Mouse (Mus musculus): ENCODE data around the gene Heg1. TPM values are rescaled to one million over a fixed set of nuclear protein-coding genes. Genes with fewer than 3 reads are reported as not detected.

Gene Heg1
- polyA plus RNA-seq, 1 experiment from 2014 or later: 9.4 TPM

- 66% methylated on average over 13 of the region's 13 CpGs for WGBS
- no peaks in the 10 kb centered on the region; the same call in none of the 2 replicates for H3K4me1 ChIP-seq (ENCODE audit: control insufficient read depth, insufficient read depth, low read length)
- no peaks in the 10 kb centered on the region for H3K9me3 ChIP-seq (replicated peaks; ENCODE audit: control insufficient read depth, low read length, poor library complexity, severe bottlenecking)
- H3K27ac ChIP-seq (ENCODE audit: low read length): peak overlapping the region; percentile 25
- no peaks in the 10 kb centered on the region for H3K36me3 ChIP-seq (ENCODE audit: control insufficient read depth, insufficient read depth, low read length)
- no peaks in the 10 kb centered on the region for H3K27me3 ChIP-seq (ENCODE audit: control insufficient read depth, insufficient read depth, low read depth, low read length)
- no peak overlapping the region for H3K4me2 ChIP-seq (ENCODE audit: low read length)
- peak; percentile 69; the same call in 1 of the 2 replicates for ATAC-seq
- no peak overlapping the region for H3K4me3 ChIP-seq (ENCODE audit: low read depth, low read length)
- no peak overlapping the region for H3K9ac ChIP-seq (ENCODE audit: low read depth, low read length)
These were observed 12.8 kb downstream of the Heg1 start for GRCm38 (mm10) chr16:33696811-33697575.

DNA sequence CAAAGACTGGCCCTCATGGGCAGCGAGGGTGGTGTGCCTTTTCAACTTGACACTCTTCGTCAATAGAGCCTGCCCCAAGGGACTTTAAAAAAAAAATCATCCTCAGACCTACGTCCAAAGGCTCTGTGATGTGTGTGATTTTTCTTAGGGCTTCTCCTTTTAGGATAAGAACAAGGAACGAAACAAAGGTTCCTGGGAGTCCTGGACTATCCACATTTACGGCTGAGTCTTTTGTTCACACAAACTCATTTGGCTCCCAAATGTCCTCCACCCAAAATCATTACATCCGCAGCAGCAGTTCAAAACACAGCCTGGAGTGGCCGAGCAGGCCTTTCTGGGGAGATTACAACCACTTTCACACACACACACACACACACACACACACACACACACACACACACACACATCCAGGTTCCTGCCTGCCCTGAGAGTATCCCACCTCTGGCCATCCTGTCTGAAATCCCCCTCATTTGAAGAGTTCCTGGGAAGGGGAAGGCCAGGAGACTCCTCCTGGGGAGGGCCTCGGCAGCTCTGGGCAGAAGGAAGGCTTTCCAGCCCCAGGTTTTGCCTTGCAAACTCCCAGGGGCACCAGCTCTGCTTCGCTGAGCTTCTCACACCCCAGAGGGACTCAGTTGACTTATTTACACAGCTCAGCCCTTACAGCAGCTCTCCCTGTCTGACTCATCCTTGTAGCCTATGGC is 13.6 kb downstream of the Heg1 start:
- WGBS: 20% methylated on average over 9 of the region's 9 CpGs
- no peaks in the 10 kb centered on the region for H3K9me3 ChIP-seq (replicated peaks; ENCODE audit: control insufficient read depth, low read length, poor library complexity, severe bottlenecking)
- ATAC-seq: no peak
- H3K27ac ChIP-seq (ENCODE audit: low read length): peak overlapping the region; percentile 25
- no peaks in the 10 kb centered on the region for H3K36me3 ChIP-seq (ENCODE audit: control insufficient read depth, insufficient read depth, low read length)
- no peak overlapping the region for H3K9ac ChIP-seq (ENCODE audit: low read depth, low read length)
- no peak overlapping the region for H3K4me2 ChIP-seq (ENCODE audit: low read length)
- no peaks in the 10 kb centered on the region for H3K27me3 ChIP-seq (ENCODE audit: control insufficient read depth, insufficient read depth, low read depth, low read length)
- H3K4me3 ChIP-seq (ENCODE audit: low read depth, low read length): no peak overlapping the region
- no peaks in the 10 kb centered on the region; the same call in none of the 2 replicates for H3K4me1 ChIP-seq (ENCODE audit: control insufficient read depth, insufficient read depth, low read length)

DNA sequence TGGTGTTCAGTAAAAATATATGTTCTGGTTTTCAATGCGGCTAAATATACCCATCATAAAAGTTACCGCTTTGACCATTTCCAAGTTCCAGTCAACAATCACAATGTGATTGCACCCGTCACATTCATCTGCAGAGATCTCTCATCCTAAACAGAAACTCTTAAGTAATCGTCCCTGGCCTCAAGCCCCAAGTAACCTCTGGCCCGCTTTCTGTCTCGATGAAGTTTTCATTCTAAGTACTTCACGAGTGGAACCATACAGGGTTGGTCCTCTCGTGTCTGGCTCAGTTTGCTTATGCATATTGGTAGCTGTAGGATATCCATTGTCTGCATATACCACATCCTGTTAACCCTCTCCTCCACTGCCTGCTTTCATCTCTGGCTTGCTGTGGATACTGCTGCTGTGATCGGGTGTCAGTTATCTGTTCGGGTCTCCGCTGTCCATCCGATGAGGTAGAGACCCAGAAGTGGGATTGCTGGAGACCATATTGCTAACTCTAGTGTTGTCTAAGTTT is 14.2 kb downstream of the Heg1 start:
- no peak overlapping the region for H3K9ac ChIP-seq (ENCODE audit: low read depth, low read length)
- ATAC-seq: no peak
- no peak overlapping the region for H3K4me2 ChIP-seq (ENCODE audit: low read length)
- no peak overlapping the region for H3K4me3 ChIP-seq (ENCODE audit: low read depth, low read length)
- H3K27me3 ChIP-seq (ENCODE audit: control insufficient read depth, insufficient read depth, low read depth, low read length): no peaks in the 10 kb centered on the region
- WGBS: 71% methylated on average over 12 of the region's 12 CpGs
- no peaks in the 10 kb centered on the region for H3K36me3 ChIP-seq (ENCODE audit: control insufficient read depth, insufficient read depth, low read length)
- no peak overlapping the region for H3K27ac ChIP-seq (ENCODE audit: low read length)
- no peaks in the 10 kb centered on the region for H3K9me3 ChIP-seq (replicated peaks; ENCODE audit: control insufficient read depth, low read length, poor library complexity, severe bottlenecking)
- no peaks in the 10 kb centered on the region; the same call in none of the 2 replicates for H3K4me1 ChIP-seq (ENCODE audit: control insufficient read depth, insufficient read depth, low read length)

GRCm38 (mm10) chr16:33700584-33700983 is 16.4 kb downstream of the Heg1 start:
- H3K27me3 ChIP-seq (ENCODE audit: control insufficient read depth, insufficient read depth, low read depth, low read length): no peaks in the 10 kb centered on the region
- no peak overlapping the region for H3K4me3 ChIP-seq (ENCODE audit: low read depth, low read length)
- H3K9ac ChIP-seq (ENCODE audit: low read depth, low read length): no peak overlapping the region
- H3K9me3 ChIP-seq (replicated peaks; ENCODE audit: control insufficient read depth, low read length, poor library complexity, severe bottlenecking): no peaks in the 10 kb centered on the region
- H3K36me3 ChIP-seq (ENCODE audit: control insufficient read depth, insufficient read depth, low read length): no peaks in the 10 kb centered on the region
- ATAC-seq: no peak
- 66% methylated on average over 5 of the region's 5 CpGs for WGBS
- peaks cover 12% of the 10 kb centered on the region for H3K4me1 ChIP-seq (ENCODE audit: control insufficient read depth, insufficient read depth, low read length)
- H3K27ac ChIP-seq (ENCODE audit: low read length): no peak overlapping the region
- H3K4me2 ChIP-seq (ENCODE audit: low read length): no peak overlapping the region

DNA sequence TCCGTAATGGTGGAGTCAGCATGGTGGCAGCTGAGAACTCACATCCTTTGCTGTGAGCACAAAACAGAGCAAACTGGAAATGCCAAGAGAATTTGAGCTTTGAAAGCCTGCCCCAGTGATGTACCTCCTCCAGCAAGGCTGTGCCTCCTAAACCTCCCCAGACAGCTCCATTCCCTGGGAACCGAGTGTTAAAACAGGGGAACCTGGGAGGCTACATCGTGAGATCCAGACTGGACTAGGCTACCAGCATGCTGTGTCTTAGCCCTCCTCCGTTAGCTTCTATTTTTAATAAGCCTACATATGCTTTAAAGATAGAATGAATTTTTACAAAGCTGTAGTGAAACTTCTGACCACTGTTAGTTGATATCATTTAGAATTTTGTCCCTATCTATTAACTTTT is 17.7 kb downstream of the Heg1 start:
- no peak overlapping the region for H3K4me3 ChIP-seq (ENCODE audit: low read depth, low read length)
- no peak overlapping the region for H3K4me2 ChIP-seq (ENCODE audit: low read length)
- H3K9me3 ChIP-seq (replicated peaks; ENCODE audit: control insufficient read depth, low read length, poor library complexity, severe bottlenecking): no peaks in the 10 kb centered on the region
- H3K27me3 ChIP-seq (ENCODE audit: control insufficient read depth, insufficient read depth, low read depth, low read length): no peaks in the 10 kb centered on the region
- no peak for ATAC-seq
- H3K27ac ChIP-seq (ENCODE audit: low read length): no peak overlapping the region
- peaks cover 12% of the 10 kb centered on the region for H3K4me1 ChIP-seq (ENCODE audit: control insufficient read depth, insufficient read depth, low read length)
- H3K9ac ChIP-seq (ENCODE audit: low read depth, low read length): no peak overlapping the region
- no peaks in the 10 kb centered on the region for H3K36me3 ChIP-seq (ENCODE audit: control insufficient read depth, insufficient read depth, low read length)
- 94% methylated on average over 4 of the region's 4 CpGs for WGBS

- H3K27ac ChIP-seq (ENCODE audit: low read length): 0 out of 2 replicates have a peak overlapping the region, but pooled peaks have one; percentile 20
- no peak overlapping the region for H3K4me2 ChIP-seq (ENCODE audit: low read length)
- no peak overlapping the region for H3K4me3 ChIP-seq (ENCODE audit: low read depth, low read length)
- no peak overlapping the region for H3K9ac ChIP-seq (ENCODE audit: low read depth, low read length)
- no peak for ATAC-seq
- WGBS: 61% methylated on average over 9 of the region's 9 CpGs
- peaks cover 12% of the 10 kb centered on the region; the same call in 1 of the 2 replicates for H3K4me1 ChIP-seq (ENCODE audit: control insufficient read depth, insufficient read depth, low read length)
- H3K27me3 ChIP-seq (ENCODE audit: control insufficient read depth, insufficient read depth, low read depth, low read length): no peaks in the 10 kb centered on the region
- H3K9me3 ChIP-seq (replicated peaks; ENCODE audit: control insufficient read depth, low read length, poor library complexity, severe bottlenecking): no peaks in the 10 kb centered on the region
- H3K36me3 ChIP-seq (ENCODE audit: control insufficient read depth, insufficient read depth, low read length): no peaks in the 10 kb centered on the region
These were observed 20.1 kb downstream of the Heg1 start for GRCm38 (mm10) chr16:33704289-33704688.

- 38% methylated on average over 6 of the region's 6 CpGs for WGBS
These were observed 21.1 kb downstream of the Heg1 start for GRCm38 (mm10) chr16:33705258-33705657.

DNA sequence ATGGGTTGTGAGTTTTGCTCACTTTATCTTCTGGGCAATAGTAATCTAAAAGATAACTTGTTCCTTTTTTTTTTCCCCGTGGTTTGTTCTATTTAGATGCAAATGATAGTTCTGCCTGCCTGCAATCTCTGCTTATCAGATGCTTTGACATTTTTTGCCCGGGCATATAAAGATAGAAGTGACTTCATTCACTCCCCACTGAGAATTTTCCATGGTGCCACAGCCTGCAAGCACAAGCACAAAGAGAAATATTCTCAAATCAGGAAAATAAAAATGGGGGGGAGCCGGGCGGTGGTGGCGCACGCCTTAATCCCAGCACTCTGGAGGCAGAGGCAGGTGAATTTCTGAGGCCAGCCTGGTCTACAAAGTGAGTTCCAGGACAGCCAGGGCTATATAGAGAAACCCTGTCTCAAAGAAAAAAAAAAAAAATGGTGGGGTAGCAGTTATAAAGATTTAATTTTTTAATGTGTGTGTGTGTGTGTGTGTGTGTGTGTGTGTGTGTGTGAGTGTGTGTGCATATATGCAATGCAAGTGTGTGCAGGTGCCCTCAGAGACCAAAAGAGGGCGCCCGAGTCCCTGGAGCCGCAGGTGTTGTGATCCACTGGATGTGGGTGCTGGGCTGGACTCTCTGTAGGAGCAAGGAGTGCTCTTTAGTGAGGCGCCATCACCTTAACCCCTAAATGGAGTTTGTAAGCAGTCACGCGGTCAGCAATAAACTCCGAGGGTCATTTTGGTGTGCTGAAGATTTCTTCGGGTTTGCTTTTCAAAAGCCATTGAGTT is 22.1 kb downstream of the Heg1 start:
- WGBS: 91% methylated on average over 14 of the region's 14 CpGs
- Histone ChIP-seq H3K27me3 (ENCODE audit: control insufficient read depth, insufficient read depth, low read depth, low read length) (no peaks in the 10 kb centered on the region), H3K36me3 (ENCODE audit: control insufficient read depth, insufficient read depth, low read length) (no peaks in the 10 kb centered on the region), H3K9ac (ENCODE audit: low read depth, low read length) (no peak overlapping the region), H3K4me3 (ENCODE audit: low read depth, low read length) (no peak overlapping the region), H3K4me1 (ENCODE audit: control insufficient read depth, insufficient read depth, low read length) (peaks cover 16% of the 10 kb centered on the region; the same call in 1 of the 2 replicates), H3K27ac (ENCODE audit: low read length) (no peak overlapping the region), H3K9me3 (replicated peaks; ENCODE audit: control insufficient read depth, low read length, poor library complexity, severe bottlenecking) (no peaks in the 10 kb centered on the region), H3K4me2 (ENCODE audit: low read length) (no peak overlapping the region)
- no peak for ATAC-seq

More at GRCm38 (mm10) chr16:33705258-33705657, 21.1 kb downstream of the Heg1 start:
- Histone ChIP-seq H3K27me3 (ENCODE audit: control insufficient read depth, insufficient read depth, low read depth, low read length) (no peaks in the 10 kb centered on the region), H3K9ac (ENCODE audit: low read depth, low read length) (no peak overlapping the region), H3K36me3 (ENCODE audit: control insufficient read depth, insufficient read depth, low read length) (no peaks in the 10 kb centered on the region), H3K9me3 (replicated peaks; ENCODE audit: control insufficient read depth, low read length, poor library complexity, severe bottlenecking) (no peaks in the 10 kb centered on the region), H3K4me3 (ENCODE audit: low read depth, low read length) (no peak overlapping the region), H3K27ac (ENCODE audit: low read length) (no peak overlapping the region), H3K4me1 (ENCODE audit: control insufficient read depth, insufficient read depth, low read length) (peaks cover 12% of the 10 kb centered on the region; the same call in 1 of the 2 replicates), H3K4me2 (ENCODE audit: low read length) (no peak overlapping the region)
- ATAC-seq: no peak
